Mouse (Mus musculus) midbrain, postnatal 0 days (tissue): Measurements from ENCODE around the gene Itga9. TPM values are rescaled to one million over a fixed set of nuclear protein-coding genes. Genes with fewer than 3 reads are reported as not detected.

Experiments used
- ATAC-seq: fragments of 200-750 bp; cut with Nextera tagmentation; 2 replicates; pipeline ENCODE4 v1.8.0; 2017; ENCODE audit warnings: moderate number of reproducible peaks, mild to moderate bottlenecking, moderate TSS enrichment, moderate library complexity; ENCODE audit not compliant: low FRiP score
- DNase-seq: peaks from one replicate; pipeline ENCODE4 v3.0.0-alpha.2; 2015; ENCODE audit warnings: low spot score
- H3K27ac ChIP-seq: fragments of 300-500 bp; sonication (generic); 2 replicates; pipeline ENCODE4 v1.5.1; 2014; ENCODE audit warnings: low read depth, mild to moderate bottlenecking, low read length, mixed read lengths
- H3K27me3 ChIP-seq: fragments of 300-500 bp; sonication (generic); 2 replicates; pipeline ENCODE4 v1.6.1; 2014; ENCODE audit warnings: low read length, control low read depth, mixed read lengths; ENCODE audit not compliant: insufficient read depth
- H3K36me3 ChIP-seq: fragments of 300-500 bp; sonication (generic); 2 replicates; pipeline ENCODE4 v1.6.1; 2014; ENCODE audit warnings: low read length, control low read depth, mixed read lengths; ENCODE audit not compliant: insufficient read depth
- H3K4me1 ChIP-seq: fragments of 300-500 bp; sonication (generic); 2 replicates; pipeline ENCODE4 v1.6.1; 2014; ENCODE audit warnings: mild to moderate bottlenecking, control low read depth, antibody characterized with exemption, low read length, mixed read lengths; ENCODE audit not compliant: insufficient read depth
- H3K4me2 ChIP-seq: fragments of 300-500 bp; sonication (generic); 2 replicates; pipeline ENCODE4 v1.6.1; 2014; ENCODE audit warnings: low read depth, mild to moderate bottlenecking, low read length, mixed read lengths; ENCODE audit not compliant: poor library complexity, severe bottlenecking
- H3K4me3 ChIP-seq: fragments of 300-500 bp; sonication (generic); 2 replicates; pipeline ENCODE4 v1.5.1; 2014; ENCODE audit warnings: low read depth, mild to moderate bottlenecking, low read length, moderate library complexity
- H3K9ac ChIP-seq: fragments of 300-500 bp; sonication (generic); replicated peaks from 2 replicates; pipeline ENCODE4 v1.6.1; 2014; ENCODE audit warnings: mild to moderate bottlenecking, low read length, moderate library complexity, mixed read lengths; ENCODE audit not compliant: poor library complexity, severe bottlenecking
- H3K9me3 ChIP-seq: fragments of 300-500 bp; sonication (generic); 2 replicates; pipeline ENCODE4 v1.6.1; 2016; ENCODE audit warnings: low read length, control low read depth
- CTCF ChIP-seq: IDR thresholded peaks from 2 replicates; pipeline ENCODE4 v1.5.1; 2016; ENCODE audit warnings: antibody characterized with exemption, mild to moderate bottlenecking
- WGBS: fragments of 180-500 bp; shearing (Covaris S2); extraction: QIAGEN DNeasy Blood & Tissue Kit; methylation state at CpG from one replicate; pipeline ENCODE4 v1.1.7; 2014; 5-methylcytosine and 5-hydroxymethylcytosine counted together
- polyA plus RNA-seq: library from polyadenylated mRNA; unstranded; fragments of >200 nt; fragmentation: Nextera tagmentation; extraction: Ambion mirVana; gene quantifications from 2 replicates; pipeline ENCODE4 v1.2.1, GENCODE M21; 2015
- total RNA-seq: library from RNA; depleted of rRNA; stranded (reverse); fragments of >200 nt; gene quantifications from 2 replicates; pipeline ENCODE4 v1.2.3, GENCODE M21; 2014

The Itga9 gene
- total and polyA plus RNA-seq, 2 experiments from 2014 or later: 1.1 to 8.2 TPM

GRCm38 (mm10) chr9:118620807-118621206 lies 14.3 kb downstream of the Itga9 start:
- 43% methylated on average over 4 of the region's 4 CpGs for WGBS
- no peaks in the 10 kb centered on the region for H3K4me1 ChIP-seq
- H3K27ac ChIP-seq: no peak overlapping the region
- TF ChIP-seq CTCF: no peak
- no peak for DNase-seq
- no peak overlapping the region for H3K4me2 ChIP-seq
- ATAC-seq: no peak
- H3K9me3 ChIP-seq: no peaks in the 10 kb centered on the region
- H3K4me3 ChIP-seq: no peak overlapping the region
- no peak overlapping the region for H3K9ac ChIP-seq
- H3K27me3 ChIP-seq: peaks cover 3% of the 10 kb centered on the region; the same call in 1 of the 2 replicates
- no peaks in the 10 kb centered on the region for H3K36me3 ChIP-seq

GRCm38 (mm10) chr9:118621691-118622090 lies 15.2 kb downstream of the Itga9 start:
- H3K4me2 ChIP-seq: no peak overlapping the region
- H3K4me3 ChIP-seq: no peak overlapping the region
- H3K9ac ChIP-seq: no peak overlapping the region
- H3K4me1 ChIP-seq: no peaks in the 10 kb centered on the region
- ATAC-seq (no peak), DNase-seq (no peak)
- 91% methylated on average over 6 of the region's 6 CpGs for whole genome bisulfite sequencing
- H3K36me3 ChIP-seq: no peaks in the 10 kb centered on the region
- no peak overlapping the region for H3K27ac ChIP-seq
- no peaks in the 10 kb centered on the region for H3K9me3 ChIP-seq
- H3K27me3 ChIP-seq: peaks cover 3% of the 10 kb centered on the region; the same call in 1 of the 2 replicates
- no peak for TF ChIP-seq CTCF

GRCm38 (mm10) chr9:118622376-118623166 lies 16.1 kb downstream of the Itga9 start:
- Histone ChIP-seq H3K4me3 (no peak overlapping the region), H3K4me1 (no peaks in the 10 kb centered on the region), H3K9ac (no peak overlapping the region), H3K4me2 (no peak overlapping the region), H3K27me3 (peaks cover 3% of the 10 kb centered on the region; the same call in 1 of the 2 replicates), H3K36me3 (no peaks in the 10 kb centered on the region), H3K9me3 (no peaks in the 10 kb centered on the region), H3K27ac (no peak overlapping the region)
- ATAC-seq: no peak
- WGBS: 76% methylated on average over 18 of the region's 18 CpGs
- DNase-seq: peak; percentile 14
- no peak for TF ChIP-seq CTCF

- no peaks in the 10 kb centered on the region for H3K36me3 ChIP-seq
- DNase-seq (no peak), ATAC-seq (no peak)
- no peaks in the 10 kb centered on the region for H3K4me1 ChIP-seq
- H3K9ac ChIP-seq: no peak overlapping the region
- H3K4me3 ChIP-seq: no peak overlapping the region
- 77% methylated on average over 9 of the region's 9 CpGs for WGBS
- H3K4me2 ChIP-seq: no peak overlapping the region
- peaks cover 3% of the 10 kb centered on the region; the same call in 1 of the 2 replicates for H3K27me3 ChIP-seq
- H3K9me3 ChIP-seq: no peaks in the 10 kb centered on the region
- no peak overlapping the region for H3K27ac ChIP-seq
- no peak for TF ChIP-seq CTCF
These were observed 17.0 kb downstream of the Itga9 start for GRCm38 (mm10) chr9:118623483-118623882.

- ATAC-seq: no peak
- H3K27ac ChIP-seq: no peak overlapping the region
- no peak overlapping the region for H3K9ac ChIP-seq
- peaks cover 3% of the 10 kb centered on the region; the same call in 1 of the 2 replicates for H3K27me3 ChIP-seq
- no peak for TF ChIP-seq CTCF
- H3K4me1 ChIP-seq: no peaks in the 10 kb centered on the region
- H3K9me3 ChIP-seq: no peaks in the 10 kb centered on the region
- H3K36me3 ChIP-seq: no peaks in the 10 kb centered on the region
- no peak overlapping the region for H3K4me2 ChIP-seq
- no peak for DNase-seq
- no peak overlapping the region for H3K4me3 ChIP-seq
- WGBS: 38% methylated on average over 7 of the region's 7 CpGs
These were observed 17.7 kb downstream of the Itga9 start for GRCm38 (mm10) chr9:118624146-118624545.

- no peaks in the 10 kb centered on the region for H3K9me3 ChIP-seq
- no peak for DNase-seq
- WGBS: 66% methylated on average over 6 of the region's 6 CpGs
These were observed 23.4 kb downstream of the Itga9 start for GRCm38 (mm10) chr9:118629763-118630379.

More at GRCm38 (mm10) chr9:118629763-118630379, 23.4 kb downstream of the Itga9 start:
- no peak overlapping the region for H3K27ac ChIP-seq
- no peak for ATAC-seq
- H3K4me2 ChIP-seq: no peak overlapping the region
- no peaks in the 10 kb centered on the region for H3K4me1 ChIP-seq
- no peaks in the 10 kb centered on the region for H3K36me3 ChIP-seq
- no peak for TF ChIP-seq CTCF
- no peak overlapping the region for H3K9ac ChIP-seq
- H3K4me3 ChIP-seq: no peak overlapping the region
- H3K27me3 ChIP-seq: no peaks in the 10 kb centered on the region
